Mouse (Mus musculus) embryo, embryonic 10 days (tissue): ENCODE data around the gene Fanca.
"Not testable (repeated sequence)": the region's sequence is repeated elsewhere in the genome, so short reads cannot be mapped to it uniquely, and the experiment has no call there.

Source experiments
- DNase-seq: peaks from one replicate; pipeline ENCODE4 v3.0.0-alpha.2; 2015; ENCODE audit warnings: low spot score

Fanca gene

GRCm38 (mm10) chr8:123330701-123331100, 12.3 kb upstream of the Fanca start:
- DNase-seq, result no peak

GRCm38 (mm10) chr8:123329961-123330360, 11.6 kb upstream of the Fanca start:
- no peak for DNase-seq

- DNase-seq, result no peak
Observed at GRCm38 (mm10) chr8:123329350-123329749, 11.0 kb upstream of the Fanca start.

GRCm38 (mm10) chr8:123328552-123328951, 10.2 kb upstream of the Fanca start:
- DNase-seq, result no peak

- no peak for DNase-seq
Observed at GRCm38 (mm10) chr8:123319522-123320164, 1.3 kb upstream of the Fanca start.

GRCm38 (mm10) chr8:123317781-123318466, 452 bp downstream of the Fanca start:
- DNase-seq, result no peak

GRCm38 (mm10) chr8:123308738-123309137, 9.6 kb downstream of the Fanca start:
- DNase-seq, result no peak

GRCm38 (mm10) chr8:123298301-123298700, 20.1 kb downstream of the Fanca start:
- no peak for DNase-seq

GRCm38 (mm10) chr8:123292785-123293184, 25.6 kb downstream of the Fanca start:
- no peak for DNase-seq

- DNase-seq, result no peak
Observed at GRCm38 (mm10) chr8:123292281-123292680, 26.1 kb downstream of the Fanca start.

GRCm38 (mm10) chr8:123291716-123292115, 26.7 kb downstream of the Fanca start:
- no peak for DNase-seq

- no peak for DNase-seq
Observed at GRCm38 (mm10) chr8:123290679-123291078, 27.7 kb downstream of the Fanca start.

GRCm38 (mm10) chr8:123290166-123290565, 28.2 kb downstream of the Fanca start:
- peak; percentile 47 for DNase-seq

- DNase-seq, result no peak
Observed at GRCm38 (mm10) chr8:123287362-123287761, 31.0 kb downstream of the Fanca start.

GRCm38 (mm10) chr8:123284493-123284892, 33.9 kb downstream of the Fanca start:
- no peak for DNase-seq

- DNase-seq, result no peak
Observed at GRCm38 (mm10) chr8:123283991-123284390, 34.4 kb downstream of the Fanca start.

GRCm38 (mm10) chr8:123282994-123283393, 35.4 kb downstream of the Fanca start:
- DNase-seq, result not testable (repeated sequence)

GRCm38 (mm10) chr8:123280302-123281094, 37.9 kb downstream of the Fanca start:
- DNase-seq, result no peak

GRCm38 (mm10) chr8:123279828-123280227, 38.5 kb downstream of the Fanca start:
- no peak for DNase-seq

GRCm38 (mm10) chr8:123278445-123278844, 39.9 kb downstream of the Fanca start:
- DNase-seq, result no peak

GRCm38 (mm10) chr8:123275096-123275495, 43.3 kb downstream of the Fanca start:
- DNase-seq, result no peak

- DNase-seq, result no peak
Observed at GRCm38 (mm10) chr8:123274447-123274846, 43.9 kb downstream of the Fanca start.

GRCm38 (mm10) chr8:123271901-123272300, 46.5 kb downstream of the Fanca start:
- no peak for DNase-seq
